Mouse (Mus musculus) neural tube, embryonic 15.5 days (tissue): Measurements from ENCODE around the gene Nbeal2. TPM values are rescaled to one million over a fixed set of nuclear protein-coding genes. Genes with fewer than 3 reads are reported as not detected.

ENCODE experiments used
- ATAC-seq: fragments of 200-750 bp; cut with Nextera tagmentation; 2 replicates; pipeline ENCODE4 v1.8.0; 2017; ENCODE audit warnings: mild to moderate bottlenecking, moderate TSS enrichment, moderate library complexity; ENCODE audit not compliant: low FRiP score
- H3K27ac ChIP-seq: fragments of 300-500 bp; sonication (generic); replicated peaks from 2 replicates; pipeline ENCODE4 v1.5.1; 2015; ENCODE audit warnings: mild to moderate bottlenecking, inconsistent platforms
- H3K27me3 ChIP-seq: fragments of 300-500 bp; sonication (generic); replicated peaks from 2 replicates; pipeline ENCODE4 v1.6.1; 2015; ENCODE audit warnings: inconsistent platforms
- H3K36me3 ChIP-seq: fragments of 300-500 bp; sonication (generic); 2 replicates; pipeline ENCODE4 v1.6.1; 2015; ENCODE audit warnings: inconsistent platforms
- H3K4me1 ChIP-seq: fragments of 300-500 bp; sonication (generic); 2 replicates; pipeline ENCODE4 v1.6.1; 2015; ENCODE audit warnings: inconsistent platforms
- H3K4me2 ChIP-seq: fragments of 300-500 bp; sonication (generic); 2 replicates; pipeline ENCODE4 v1.6.1; 2015; ENCODE audit warnings: inconsistent platforms, mild to moderate bottlenecking, moderate library complexity
- H3K4me3 ChIP-seq: fragments of 300-500 bp; sonication (generic); replicated peaks from 2 replicates; pipeline ENCODE4 v1.5.1; 2015; ENCODE audit warnings: mild to moderate bottlenecking, inconsistent platforms
- H3K9ac ChIP-seq: fragments of 300-500 bp; sonication (generic); replicated peaks from 2 replicates; pipeline ENCODE4 v1.6.1; 2015; ENCODE audit warnings: mild to moderate bottlenecking, inconsistent platforms
- H3K9me3 ChIP-seq: fragments of 300-500 bp; sonication (generic); replicated peaks from 2 replicates; pipeline ENCODE4 v1.6.1; 2016; ENCODE audit warnings: inconsistent platforms
- WGBS: fragments of 180-500 bp; shearing (Covaris S2); methylation state at CpG from one replicate; pipeline ENCODE4 v1.1.7; 2015; ENCODE audit warnings: mixed read lengths; 5-methylcytosine and 5-hydroxymethylcytosine counted together
- polyA plus RNA-seq: library from polyadenylated mRNA; unstranded; fragments of >200 nt; fragmentation: Nextera tagmentation; extraction: Ambion mirVana; gene quantifications from 2 replicates; pipeline ENCODE4 v1.2.1, GENCODE M21; 2015

Nbeal2 gene
- polyA plus RNA-seq, 1 experiment from 2014 or later, result 3.1 TPM

DNA sequence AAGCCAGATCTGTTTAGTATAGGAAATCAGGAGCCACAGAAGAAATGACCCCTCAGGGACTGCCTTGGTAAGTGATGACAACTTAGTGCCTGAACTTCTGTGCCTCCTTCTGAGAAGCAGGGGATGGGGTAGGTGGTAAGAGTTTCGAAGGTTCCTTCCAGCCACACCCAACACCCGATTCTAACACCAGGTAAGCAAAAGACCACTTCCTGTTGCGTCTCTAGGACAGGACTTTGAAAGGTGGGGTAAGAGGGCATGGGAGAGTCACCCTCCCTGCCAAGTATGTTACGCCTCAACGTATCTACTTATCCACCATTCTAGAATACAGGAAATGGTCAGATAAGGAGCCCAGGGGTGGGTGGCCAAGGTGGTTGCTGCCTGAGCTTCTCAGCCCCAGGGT is 13.0 kb downstream of the Nbeal2 start:
- H3K4me3 ChIP-seq, result no peak overlapping the region
- H3K36me3 ChIP-seq, result peaks cover 12% of the 10 kb centered on the region; the same call in 1 of the 2 replicates
- ATAC-seq, result no peak
- 90% methylated on average over 5 of the region's 5 CpGs for WGBS
- H3K27ac ChIP-seq, result no peak overlapping the region
- H3K4me1 ChIP-seq, result no peaks in the 10 kb centered on the region
- H3K9ac ChIP-seq, result no peak overlapping the region
- no peaks in the 10 kb centered on the region for H3K27me3 ChIP-seq
- H3K9me3 ChIP-seq, result no peaks in the 10 kb centered on the region
- H3K4me2 ChIP-seq, result no peak overlapping the region

DNA sequence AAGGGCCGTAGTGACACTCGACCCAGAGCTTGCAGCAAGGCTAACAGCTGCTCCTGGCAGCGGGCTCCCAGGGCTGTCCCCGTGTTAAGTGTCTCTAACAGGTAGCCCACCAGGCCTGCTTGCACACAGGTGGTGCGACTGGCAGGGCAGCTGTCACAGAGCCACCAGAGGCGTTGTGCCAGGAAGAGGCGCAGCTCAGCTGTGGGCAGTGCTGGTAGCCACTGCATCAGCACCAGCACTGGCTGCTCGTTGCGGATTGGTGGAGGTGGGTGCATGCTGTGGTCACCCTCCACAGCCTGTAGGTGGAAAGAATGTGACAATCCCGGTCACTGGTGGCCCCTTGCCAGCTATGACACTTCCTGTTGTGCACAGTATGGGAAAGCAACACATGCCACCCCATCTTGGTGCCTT is 15.3 kb downstream of the Nbeal2 start:
- Histone ChIP-seq H3K27me3 (peaks cover 1% of the 10 kb centered on the region), H3K4me1 (no peaks in the 10 kb centered on the region), H3K9me3 (no peaks in the 10 kb centered on the region), H3K9ac (no peak overlapping the region), H3K36me3 (peaks cover 12% of the 10 kb centered on the region; the same call in 1 of the 2 replicates), H3K4me3 (no peak overlapping the region), H3K4me2 (no peak overlapping the region), H3K27ac (no peak overlapping the region)
- no peak for ATAC-seq
- 84% methylated on average over 10 of the region's 10 CpGs for WGBS

DNA sequence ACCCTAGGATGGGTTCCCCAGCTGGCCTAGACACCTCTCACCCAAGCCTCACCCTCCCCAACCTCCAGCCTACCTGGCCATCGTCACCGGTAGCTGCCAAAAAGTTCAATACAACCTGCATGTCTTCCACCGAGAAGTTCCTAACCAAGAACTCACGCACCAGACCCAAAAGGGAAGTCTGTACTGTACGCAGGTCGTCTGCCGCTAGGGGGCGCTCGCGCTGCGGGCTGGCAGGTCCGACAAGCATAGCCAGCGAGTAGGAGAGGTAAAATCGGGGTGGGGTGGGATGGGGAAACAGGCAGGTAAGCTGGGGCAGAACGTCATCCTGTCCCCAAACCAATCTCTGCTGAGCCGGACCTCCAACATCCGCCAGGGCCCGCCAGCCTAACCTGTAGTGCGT is 18.7 kb downstream of the Nbeal2 start:
- Histone ChIP-seq H3K9me3 (no peaks in the 10 kb centered on the region), H3K36me3 (peaks cover 12% of the 10 kb centered on the region; the same call in 1 of the 2 replicates), H3K27ac (no peak overlapping the region), H3K27me3 (peaks cover 6% of the 10 kb centered on the region), H3K4me1 (peaks cover 10% of the 10 kb centered on the region), H3K4me3 (no peak overlapping the region), H3K9ac (no peak overlapping the region), H3K4me2 (no peak overlapping the region)
- WGBS, result 7% methylated on average over 19 of the region's 19 CpGs
- no peak for ATAC-seq

DNA sequence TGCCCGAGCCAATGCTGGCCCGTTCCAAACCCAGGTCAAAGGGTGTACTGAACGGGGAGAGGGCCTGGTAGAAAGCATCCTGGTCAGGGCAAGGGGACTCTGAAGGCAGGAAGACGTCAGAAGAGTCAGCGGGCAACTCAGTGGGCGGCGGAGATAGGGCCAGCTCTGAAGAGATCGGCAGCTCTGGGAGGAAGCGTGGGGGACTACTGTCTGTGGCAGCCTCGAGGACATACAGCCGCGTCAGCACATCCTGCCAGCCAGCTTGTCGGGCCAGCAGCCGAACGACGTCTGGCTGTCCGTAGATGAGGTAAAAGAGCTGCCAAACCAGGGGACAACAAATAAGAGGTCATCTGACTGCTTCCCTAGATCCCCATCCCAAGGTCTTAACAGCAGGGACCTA is 20.1 kb downstream of the Nbeal2 start:
- H3K9me3 ChIP-seq, result no peaks in the 10 kb centered on the region
- no peak for ATAC-seq
- no peak overlapping the region for H3K27ac ChIP-seq
- H3K4me3 ChIP-seq, result no peak overlapping the region
- 82% methylated on average over 17 of the region's 17 CpGs for WGBS
- peaks cover 6% of the 10 kb centered on the region for H3K27me3 ChIP-seq
- no peak overlapping the region for H3K9ac ChIP-seq
- peaks cover 10% of the 10 kb centered on the region for H3K4me1 ChIP-seq
- H3K36me3 ChIP-seq, result peaks cover 10% of the 10 kb centered on the region; the same call in 1 of the 2 replicates
- H3K4me2 ChIP-seq, result no peak overlapping the region

DNA sequence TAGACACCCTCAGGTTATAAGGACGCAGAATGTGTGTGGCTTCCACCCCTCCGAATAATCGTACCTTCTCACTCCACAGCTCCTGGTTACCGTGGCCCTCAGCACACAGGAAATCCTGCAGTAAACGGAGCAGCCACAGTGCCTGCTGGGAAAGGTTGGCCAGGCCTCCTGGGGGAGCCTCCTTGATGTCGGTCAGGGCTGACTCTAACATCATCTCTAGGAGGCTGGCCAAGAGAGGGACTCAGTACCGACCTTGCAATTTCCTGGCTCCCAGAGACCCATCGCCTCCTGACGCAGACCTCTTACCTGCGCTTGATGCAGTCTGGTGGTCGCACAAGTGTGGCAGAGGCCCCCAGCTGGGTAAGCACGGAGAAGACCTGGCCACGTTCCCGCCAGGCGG is 21.3 kb downstream of the Nbeal2 start:
- Histone ChIP-seq H3K9ac (no peak overlapping the region), H3K27me3 (peaks cover 6% of the 10 kb centered on the region), H3K4me1 (peaks cover 10% of the 10 kb centered on the region), H3K4me3 (no peak overlapping the region), H3K27ac (no peak overlapping the region), H3K4me2 (no peak overlapping the region), H3K36me3 (peaks cover 5% of the 10 kb centered on the region), H3K9me3 (no peaks in the 10 kb centered on the region)
- 85% methylated on average over 15 of the region's 15 CpGs for WGBS
- no peak for ATAC-seq

DNA sequence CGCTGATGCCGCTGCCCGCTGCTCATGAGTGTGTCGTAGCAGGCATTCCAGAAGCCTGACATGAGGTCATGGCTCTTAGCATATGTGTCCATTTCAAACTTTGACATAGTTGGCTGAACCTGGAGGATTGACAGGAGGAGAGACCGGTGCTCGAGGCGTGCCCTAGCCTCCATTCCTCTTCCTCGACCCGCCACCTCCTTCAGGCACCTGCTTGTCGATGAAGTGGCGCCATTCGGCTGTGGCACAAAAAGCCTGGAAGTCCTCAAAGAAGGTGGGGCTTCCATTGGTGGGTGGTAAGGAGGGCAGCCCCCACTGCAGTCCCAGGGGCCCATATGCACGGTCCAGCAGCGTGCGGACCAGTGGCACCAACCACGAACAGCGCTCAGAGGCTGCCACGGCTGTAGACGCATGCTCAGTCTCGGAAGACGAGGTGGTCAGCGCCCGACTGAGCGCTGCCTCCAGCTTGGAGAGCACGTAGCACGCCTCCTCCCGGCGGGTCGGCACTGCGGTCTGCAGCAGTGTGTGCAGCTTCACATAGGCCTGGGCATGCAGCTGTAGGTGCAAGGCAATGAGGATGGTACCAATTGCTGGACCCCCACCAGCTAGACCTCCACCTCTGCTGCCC is 22.2 kb downstream of the Nbeal2 start:
- 0 out of 2 replicates have a peak overlapping the region, but pooled peaks have one; percentile 11 for H3K9ac ChIP-seq
- peak overlapping the region; percentile 55 for H3K4me2 ChIP-seq
- peaks cover 6% of the 10 kb centered on the region for H3K27me3 ChIP-seq
- H3K36me3 ChIP-seq, result peaks cover 11% of the 10 kb centered on the region
- H3K27ac ChIP-seq, result no peak overlapping the region
- WGBS, result 12% methylated on average over 30 of the region's 30 CpGs
- H3K9me3 ChIP-seq, result no peaks in the 10 kb centered on the region
- H3K4me3 ChIP-seq, result peak overlapping the region; percentile 29
- ATAC-seq, result peak; percentile 61
- peaks cover 10% of the 10 kb centered on the region for H3K4me1 ChIP-seq

DNA sequence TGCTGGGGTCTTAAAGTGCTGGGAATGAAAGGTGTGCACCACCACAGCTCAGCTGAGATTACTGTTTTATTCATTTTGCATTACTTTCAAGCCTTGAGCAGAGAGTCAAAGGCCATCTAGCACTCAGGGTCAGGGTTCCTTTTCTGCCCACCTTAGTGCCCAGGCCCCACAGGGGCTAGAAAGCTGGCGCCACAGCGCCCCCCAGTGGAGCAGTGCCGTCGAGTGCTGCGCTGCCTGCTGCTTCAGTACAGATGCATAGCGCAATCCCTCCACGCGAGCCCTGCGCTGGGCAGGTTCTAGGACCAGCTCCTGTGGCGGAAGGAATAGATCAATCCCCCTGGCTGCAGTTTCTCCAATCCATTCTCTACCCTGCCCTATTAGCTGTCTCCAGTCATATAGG is 22.8 kb downstream of the Nbeal2 start:
- ATAC-seq, result peak; percentile 34; the same call in 1 of the 2 replicates
- H3K36me3 ChIP-seq, result peaks cover 11% of the 10 kb centered on the region
- H3K9me3 ChIP-seq, result no peaks in the 10 kb centered on the region
- 0 out of 2 replicates have a peak overlapping the region, but pooled peaks have one; percentile 11 for H3K9ac ChIP-seq
- no peak overlapping the region for H3K27ac ChIP-seq
- H3K27me3 ChIP-seq, result peaks cover 6% of the 10 kb centered on the region
- peak overlapping the region; percentile 29 for H3K4me3 ChIP-seq
- peaks cover 10% of the 10 kb centered on the region for H3K4me1 ChIP-seq
- WGBS, result 12% methylated on average over 10 of the region's 10 CpGs
- peak overlapping the region; percentile 55 for H3K4me2 ChIP-seq

DNA sequence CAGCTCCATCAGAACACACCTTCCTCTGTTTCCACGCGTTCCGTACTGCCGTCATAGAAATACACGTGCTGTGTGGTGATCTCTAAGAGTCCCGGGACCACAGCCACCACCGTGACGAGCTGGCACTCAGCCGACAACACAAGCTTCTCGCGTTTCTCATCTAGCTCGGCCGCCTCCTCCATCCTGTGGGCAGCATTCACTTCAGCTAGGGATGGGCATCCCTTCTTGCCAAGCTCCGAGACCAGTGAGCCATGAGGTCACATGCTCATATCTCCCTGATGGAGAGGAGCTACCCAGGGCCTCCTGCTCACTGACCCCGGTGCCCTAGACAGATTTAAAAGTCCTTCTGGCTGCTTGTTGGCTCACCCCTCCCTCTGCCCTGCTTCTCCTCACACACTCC is 23.8 kb downstream of the Nbeal2 start:
- Histone ChIP-seq H3K9me3 (no peaks in the 10 kb centered on the region), H3K9ac (no peak overlapping the region), H3K27ac (no peak overlapping the region), H3K27me3 (peaks cover 6% of the 10 kb centered on the region), H3K36me3 (peaks cover 11% of the 10 kb centered on the region), H3K4me2 (no peak overlapping the region), H3K4me3 (no peak overlapping the region), H3K4me1 (peaks cover 16% of the 10 kb centered on the region)
- ATAC-seq, result no peak
- 91% methylated on average over 15 of the region's 15 CpGs for WGBS

DNA sequence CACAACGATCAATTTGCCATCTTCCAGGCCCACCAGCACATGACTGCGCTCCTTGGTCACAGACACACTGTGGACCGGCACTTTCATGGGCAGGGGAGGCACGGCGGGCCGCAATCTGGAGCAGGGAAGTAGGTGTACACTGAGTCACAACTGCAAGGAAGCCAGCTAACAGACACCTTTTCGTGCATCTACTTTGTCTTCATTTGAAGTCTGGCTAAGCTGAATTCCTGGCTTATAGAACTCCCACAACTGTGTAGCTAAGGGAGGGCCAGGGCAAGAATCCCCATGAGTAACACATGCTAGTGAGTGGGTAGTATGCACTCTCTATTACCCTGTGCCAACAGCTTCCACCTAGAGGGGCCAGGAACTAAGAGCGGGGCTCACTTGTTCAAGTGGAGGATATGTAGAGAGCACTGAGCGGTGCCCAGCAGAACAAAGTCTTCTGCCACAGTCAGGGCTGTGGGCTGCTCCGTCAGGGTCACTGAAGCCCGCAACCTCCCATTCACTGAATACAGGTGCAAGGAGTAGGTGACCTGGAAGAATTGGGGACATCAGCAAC is 28.5 kb downstream of the Nbeal2 start:
- peak overlapping the region; percentile 51 for H3K4me3 ChIP-seq
- peak overlapping the region; percentile 98 for H3K4me2 ChIP-seq
- no peak; the same call in 1 of the 2 replicates for ATAC-seq
- WGBS, result 56% methylated on average over 11 of the region's 11 CpGs
- H3K4me1 ChIP-seq, result peaks cover 27% of the 10 kb centered on the region
- H3K9ac ChIP-seq, result peak overlapping the region; percentile 70
- H3K27me3 ChIP-seq, result no peaks in the 10 kb centered on the region
- peak overlapping the region; percentile 88 for H3K27ac ChIP-seq
- peaks cover 16% of the 10 kb centered on the region for H3K36me3 ChIP-seq
- no peaks in the 10 kb centered on the region for H3K9me3 ChIP-seq

DNA sequence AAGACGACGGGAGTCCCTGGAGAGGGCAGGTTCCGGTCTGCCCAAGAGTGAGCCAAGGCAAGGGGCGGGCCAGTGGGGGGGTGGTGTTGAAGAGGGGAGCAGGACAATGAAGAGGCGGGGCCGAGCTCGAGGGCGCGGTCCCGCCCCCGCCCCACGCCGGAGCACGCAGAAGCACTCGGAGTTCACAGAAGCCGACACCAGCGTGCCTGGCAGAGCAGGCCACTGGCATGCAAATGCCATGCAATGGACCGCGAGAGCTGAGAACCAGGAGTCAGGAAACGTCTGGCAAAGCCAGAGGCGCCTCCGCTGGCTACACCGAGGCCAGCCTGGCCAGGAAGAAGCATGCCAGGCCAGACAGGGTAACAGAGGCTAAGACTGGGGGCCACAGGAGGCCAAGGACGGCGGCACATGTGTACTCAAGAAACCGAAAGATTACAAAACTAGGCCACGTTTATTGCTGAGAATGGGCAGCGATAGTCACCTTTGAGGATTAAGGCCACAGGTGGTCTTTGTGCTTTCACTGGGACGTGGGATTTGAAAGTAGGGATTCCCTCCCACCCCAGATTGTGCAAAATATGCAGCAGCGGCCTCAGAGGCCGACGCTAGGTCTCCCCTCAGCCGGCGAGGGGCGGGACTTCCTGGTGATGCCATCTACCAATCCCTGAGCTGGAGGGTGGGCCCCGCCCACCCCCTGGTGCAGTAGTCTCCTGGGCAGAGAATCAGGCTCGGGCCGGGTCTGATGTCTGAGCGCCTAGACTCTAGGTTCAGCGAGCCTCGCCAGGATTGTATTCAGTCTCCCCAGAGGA is 29.4 kb downstream of the Nbeal2 start, which contains the start of gene Nradd:
Nradd (minus strand) TSS at position 92 of the 806 bp plus-strand sequence.
- H3K9me3 ChIP-seq, result no peaks in the 10 kb centered on the region
- ATAC-seq, result peak; percentile 94
- H3K4me2 ChIP-seq, result peak within 1 kb of the TSS; percentile 98
- WGBS, result under 1% methylated on average over 41 of the region's 41 CpGs
- no peaks in the 10 kb centered on the region for H3K27me3 ChIP-seq
- H3K4me3 ChIP-seq, result peak within 1 kb of the TSS; percentile 51
- H3K9ac ChIP-seq, result peak within 1 kb of the TSS; percentile 70
- peaks cover 27% of the 10 kb centered on the region for H3K4me1 ChIP-seq
- peak within 1 kb of the TSS; percentile 88 for H3K27ac ChIP-seq
- H3K36me3 ChIP-seq, result peaks cover 17% of the 10 kb centered on the region

DNA sequence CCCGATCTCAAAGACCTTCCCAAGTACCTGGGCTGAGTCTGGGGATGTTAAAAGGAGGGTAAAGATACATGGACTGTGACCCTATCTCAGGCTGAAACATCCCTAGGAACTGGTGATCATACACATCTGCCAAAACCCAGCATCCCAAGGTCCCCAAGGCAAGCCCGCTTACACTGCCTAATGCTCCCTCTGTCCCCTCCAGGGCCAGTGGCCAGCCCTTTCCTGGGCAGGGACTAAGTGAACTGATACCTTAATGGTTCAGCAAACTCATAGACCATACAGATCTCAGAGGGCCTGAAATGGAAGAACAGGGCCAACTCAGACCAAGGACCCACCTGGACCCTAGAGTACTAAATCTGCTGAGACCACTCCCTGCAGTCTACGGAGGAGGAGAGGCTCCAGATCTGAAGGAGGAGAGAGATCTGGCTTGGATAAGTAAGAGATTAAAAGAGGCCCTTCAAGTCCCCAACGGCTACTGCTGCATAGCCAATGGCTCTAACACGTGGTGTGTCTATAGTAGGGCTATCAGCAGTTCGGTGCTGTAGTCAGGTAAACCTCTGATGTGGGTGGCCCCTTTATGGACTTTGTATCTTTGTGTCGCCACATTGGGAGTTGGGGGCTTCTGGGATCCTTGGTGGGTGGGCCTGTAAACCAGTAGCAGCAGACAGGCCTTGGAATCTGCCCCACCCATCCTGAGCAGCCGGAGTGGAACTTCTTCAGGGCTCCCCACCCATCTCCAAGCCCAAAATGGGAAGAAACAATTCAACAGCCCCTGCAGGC is 30.4 kb downstream of the Nbeal2 start:
- no peaks in the 10 kb centered on the region for H3K9me3 ChIP-seq
- peak overlapping the region; percentile 70 for H3K9ac ChIP-seq
- no peaks in the 10 kb centered on the region for H3K27me3 ChIP-seq
- 36% methylated on average over 8 of the region's 8 CpGs for whole genome bisulfite sequencing
- H3K4me1 ChIP-seq, result peaks cover 27% of the 10 kb centered on the region
- no peak for ATAC-seq
- H3K4me3 ChIP-seq, result peak overlapping the region; percentile 51
- H3K4me2 ChIP-seq, result peak overlapping the region; percentile 98
- peak overlapping the region; percentile 88 for H3K27ac ChIP-seq
- H3K36me3 ChIP-seq, result peaks cover 27% of the 10 kb centered on the region
